Comparison of ENCODE assay signal across 12 mouse cellular contexts in the genomic region with DNA sequence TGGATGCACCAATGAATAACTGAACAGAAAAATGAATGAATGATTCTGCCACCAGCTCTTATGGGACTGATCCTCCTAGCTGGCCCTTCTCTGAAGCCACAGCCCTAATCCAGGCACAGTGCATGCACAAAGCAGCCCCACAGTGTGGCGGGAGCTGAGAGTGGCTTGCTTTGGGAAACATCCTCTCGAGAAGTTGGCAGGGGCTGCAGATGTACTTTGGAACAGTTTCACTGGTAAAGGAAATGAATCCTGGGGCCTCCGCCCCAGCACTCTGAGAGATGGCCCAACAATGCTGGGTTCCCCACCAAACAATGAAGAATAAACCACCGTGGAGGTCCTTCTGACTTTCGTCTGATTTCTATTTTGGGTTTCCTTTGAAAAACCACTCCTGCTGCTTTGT.
A peak's percentile ranks its signal among the peaks of the same experiment; 100 is the strongest.
DNase-seq lines count a peak whose midpoint lies in the region; ATAC-seq and TF ChIP-seq lines count a peak whose summit lies in the region.
"Had no signal": no experiment of that assay in that cellular context is flagged by ENCODE, and none has a peak within 500 bp of the region (broad histone marks: within the 10 kb centered on the region; RNA-seq: fewer than 3 reads in every experiment).

No protein-coding gene starts in this region.

- H3K9me3 ChIP-seq in embryonic facial prominence, embryonic 15.5 days (replicated peaks), result no peaks in the 10 kb centered on the region
- H3K9me3 ChIP-seq in heart, embryonic 15.5 days (replicated peaks), result no peaks in the 10 kb centered on the region
- H3K9me3 ChIP-seq: limb, embryonic 12.5 days; neural tube, embryonic 12.5 days had no signal

- 50% methylated on average over 5 of the region's 5 CpGs for WGBS in kidney, adult 2 months
- WGBS in embryonic facial prominence, embryonic 15.5 days, result 47% methylated on average over 5 of the region's 5 CpGs
- WGBS in heart, embryonic 15.5 days, result 32% methylated on average over 5 of the region's 5 CpGs

- H3K36me3 ChIP-seq in kidney, adult 2 months (ENCODE audit: control insufficient read depth, insufficient read depth, low read length), result no peaks in the 10 kb centered on the region
- H3K36me3 ChIP-seq in embryonic facial prominence, embryonic 15.5 days, result no peaks in the 10 kb centered on the region
- no peaks in the 10 kb centered on the region for H3K36me3 ChIP-seq in heart, embryonic 15.5 days
- H3K36me3 ChIP-seq: limb, embryonic 12.5 days; neural tube, embryonic 12.5 days had no signal

- no peak for TF ChIP-seq CTCF in kidney, adult 2 months (conservative IDR thresholded peaks at IDR 0.05; ENCODE audit: insufficient read depth, insufficient read length, low read depth, low read length)

- H3K27me3 ChIP-seq in kidney, adult 2 months (replicated peaks; ENCODE audit: control insufficient read depth, insufficient read depth, low read length), result no peaks in the 10 kb centered on the region
- H3K27me3 ChIP-seq in embryonic facial prominence, embryonic 15.5 days, result no peaks in the 10 kb centered on the region
- no peaks in the 10 kb centered on the region for H3K27me3 ChIP-seq in heart, embryonic 15.5 days
- H3K27me3 ChIP-seq: limb, embryonic 12.5 days; neural tube, embryonic 12.5 days had no signal

- ATAC-seq in embryonic facial prominence, embryonic 15.5 days (ENCODE audit: insufficient number of reproducible peaks, low FRiP score, low TSS enrichment, low read depth), result no peak
- no peak; the same call in 1 of the 2 replicates for ATAC-seq in heart, embryonic 15.5 days (replicated peaks; ENCODE audit: insufficient number of reproducible peaks, insufficient read depth, low FRiP score, low read depth)

- H3K27ac ChIP-seq in kidney, adult 2 months (ENCODE audit: insufficient read depth, low read depth, low read length), result no peak overlapping the region
- H3K27ac ChIP-seq in embryonic facial prominence, embryonic 15.5 days (replicated peaks), result peak overlapping the region; percentile 65; the same call in 1 of the 2 replicates
- peak overlapping the region; percentile 65 for H3K27ac ChIP-seq in heart, embryonic 15.5 days
- H3K27ac ChIP-seq: limb, embryonic 12.5 days; neural tube, embryonic 12.5 days had no signal

- no peak for TF ChIP-seq POLR2A in kidney, adult 2 months (IDR thresholded peaks at IDR 0.05; ENCODE audit: low read depth, low read length)

- peak; percentile 60 for DNase-seq in kidney, adult 2 months
- no peak for DNase-seq in kidney, adult 8-10 months
- DNase-seq in kidney, postnatal 36 days, result peak; percentile 43 to 58
- no peak for DNase-seq in adrenal gland, adult (ENCODE audit: inconsistent age in 2 of 2, low spot score in 1 of 2)
- DNase-seq in adrenal gland, postnatal 4 days (ENCODE audit: low spot score in 2 of 2), result no peak
- DNase-seq in thymus, postnatal 14 days, result no peak
- DNase-seq: cerebellum, postnatal 14 days; right cerebral cortex, postnatal 25 days had no signal

- no peak overlapping the region for H3K9ac ChIP-seq in embryonic facial prominence, embryonic 15.5 days
- H3K9ac ChIP-seq in heart, embryonic 15.5 days, result no peak overlapping the region
- H3K9ac ChIP-seq: neural tube, embryonic 12.5 days had no signal

- H3K4me3 ChIP-seq in kidney, adult 2 months (ENCODE audit: insufficient read depth, low read depth, low read length), result no peak overlapping the region
- no peak overlapping the region for H3K4me3 ChIP-seq in embryonic facial prominence, embryonic 15.5 days (replicated peaks)
- H3K4me3 ChIP-seq in heart, embryonic 15.5 days, result no peak overlapping the region
- H3K4me3 ChIP-seq: limb, embryonic 12.5 days; neural tube, embryonic 12.5 days had no signal

- H3K4me1 ChIP-seq in kidney, adult 2 months (ENCODE audit: control insufficient read depth, insufficient read depth, low read length), result peaks cover 3% of the 10 kb centered on the region; the same call in 1 of the 2 replicates
- H3K4me1 ChIP-seq in embryonic facial prominence, embryonic 15.5 days, result peaks cover 30% of the 10 kb centered on the region
- peaks cover 61% of the 10 kb centered on the region for H3K4me1 ChIP-seq in heart, embryonic 15.5 days (replicated peaks)

- H3K4me2 ChIP-seq in embryonic facial prominence, embryonic 15.5 days (replicated peaks), result no peak overlapping the region
- no peak overlapping the region for H3K4me2 ChIP-seq in heart, embryonic 15.5 days
- H3K4me2 ChIP-seq: limb, embryonic 12.5 days; neural tube, embryonic 12.5 days had no signal

Comparison
In these comparisons a context has a peak if more than half of its experiments do, and no peak if none do; other contexts are left out.
1. DNase-seq: peak in kidney, adult 2 months (single experiment) and kidney, postnatal 36 days (2 of 2); none in kidney, adult 8-10 months (0 of 2), adrenal gland, adult (0 of 2), adrenal gland, postnatal 4 days (0 of 2) and thymus, postnatal 14 days (single experiment).